Mouse (Mus musculus) cerebellum, adult 9-11 months (tissue): ENCODE measurements around the gene Epb41.

Experiments used
- DNase-seq: peaks from one replicate; pipeline ENCODE4 v3.0.0; 2022

Epb41 gene

GRCm38 (mm10) chr4:131917010-131917555 lies 158.0 kb downstream of the Epb41 start:
- DNase-seq: no peak

GRCm38 (mm10) chr4:131916425-131916824 lies 158.7 kb downstream of the Epb41 start:
- DNase-seq: peak; percentile 61

GRCm38 (mm10) chr4:131915821-131916328 lies 159.2 kb downstream of the Epb41 start:
- DNase-seq: no peak

- no peak for DNase-seq
Measured at GRCm38 (mm10) chr4:131914891-131915469, 160.1 kb downstream of the Epb41 start.

- no peak for DNase-seq
Measured at GRCm38 (mm10) chr4:131914046-131914643, 161.0 kb downstream of the Epb41 start.

GRCm38 (mm10) chr4:131913526-131913925 lies 161.6 kb downstream of the Epb41 start:
- DNase-seq: no peak

- no peak for DNase-seq
Measured at GRCm38 (mm10) chr4:131911521-131911920, 163.6 kb downstream of the Epb41 start.

- no peak for DNase-seq
Measured at GRCm38 (mm10) chr4:131910237-131910994, 164.7 kb downstream of the Epb41 start.

- DNase-seq: no peak
Measured at GRCm38 (mm10) chr4:131907912-131908311, 167.2 kb downstream of the Epb41 start.

- DNase-seq: no peak
Measured at GRCm38 (mm10) chr4:131906423-131906822, 168.7 kb downstream of the Epb41 start.

GRCm38 (mm10) chr4:131904478-131904877 lies 170.6 kb downstream of the Epb41 start:
- no peak for DNase-seq

- DNase-seq: no peak
Measured at GRCm38 (mm10) chr4:131901090-131901489, 174.0 kb downstream of the Epb41 start.

GRCm38 (mm10) chr4:131899180-131899554 lies 176.0 kb downstream of the Epb41 start:
- DNase-seq: no peak

GRCm38 (mm10) chr4:131898503-131899179 lies 176.5 kb downstream of the Epb41 start:
- no peak for DNase-seq

- no peak for DNase-seq
Measured at GRCm38 (mm10) chr4:131897787-131898186, 177.3 kb downstream of the Epb41 start.

GRCm38 (mm10) chr4:131897109-131897508 lies 178.0 kb downstream of the Epb41 start:
- no peak for DNase-seq

GRCm38 (mm10) chr4:131890692-131891091 lies 184.4 kb downstream of the Epb41 start:
- no peak for DNase-seq

- DNase-seq: no peak
Measured at GRCm38 (mm10) chr4:131888564-131888963, 186.6 kb downstream of the Epb41 start.

GRCm38 (mm10) chr4:131885376-131885775 lies 189.7 kb downstream of the Epb41 start:
- no peak for DNase-seq

GRCm38 (mm10) chr4:131883571-131883970 lies 191.6 kb downstream of the Epb41 start:
- no peak for DNase-seq

- DNase-seq: no peak
Measured at GRCm38 (mm10) chr4:131881306-131881705, 193.8 kb downstream of the Epb41 start.

GRCm38 (mm10) chr4:131879692-131880091 lies 195.4 kb downstream of the Epb41 start:
- DNase-seq: no peak

GRCm38 (mm10) chr4:131876836-131877235 lies 198.3 kb downstream of the Epb41 start:
- no peak for DNase-seq
